Mouse (Mus musculus) WW6 (cell line): ENCODE measurements at regions not wholly inside any gene's neighbourhood (a gene's known extent, or its start where the extent isn't known, plus 50 kb on each side); places are given as distances from the start of the nearest gene placed in this dataset.

Source experiments
- DNase-seq: peaks from one replicate; pipeline ENCODE4 v3.0.0-alpha.2; 2013; ENCODE audit warnings: low read depth, low spot score

DNA sequence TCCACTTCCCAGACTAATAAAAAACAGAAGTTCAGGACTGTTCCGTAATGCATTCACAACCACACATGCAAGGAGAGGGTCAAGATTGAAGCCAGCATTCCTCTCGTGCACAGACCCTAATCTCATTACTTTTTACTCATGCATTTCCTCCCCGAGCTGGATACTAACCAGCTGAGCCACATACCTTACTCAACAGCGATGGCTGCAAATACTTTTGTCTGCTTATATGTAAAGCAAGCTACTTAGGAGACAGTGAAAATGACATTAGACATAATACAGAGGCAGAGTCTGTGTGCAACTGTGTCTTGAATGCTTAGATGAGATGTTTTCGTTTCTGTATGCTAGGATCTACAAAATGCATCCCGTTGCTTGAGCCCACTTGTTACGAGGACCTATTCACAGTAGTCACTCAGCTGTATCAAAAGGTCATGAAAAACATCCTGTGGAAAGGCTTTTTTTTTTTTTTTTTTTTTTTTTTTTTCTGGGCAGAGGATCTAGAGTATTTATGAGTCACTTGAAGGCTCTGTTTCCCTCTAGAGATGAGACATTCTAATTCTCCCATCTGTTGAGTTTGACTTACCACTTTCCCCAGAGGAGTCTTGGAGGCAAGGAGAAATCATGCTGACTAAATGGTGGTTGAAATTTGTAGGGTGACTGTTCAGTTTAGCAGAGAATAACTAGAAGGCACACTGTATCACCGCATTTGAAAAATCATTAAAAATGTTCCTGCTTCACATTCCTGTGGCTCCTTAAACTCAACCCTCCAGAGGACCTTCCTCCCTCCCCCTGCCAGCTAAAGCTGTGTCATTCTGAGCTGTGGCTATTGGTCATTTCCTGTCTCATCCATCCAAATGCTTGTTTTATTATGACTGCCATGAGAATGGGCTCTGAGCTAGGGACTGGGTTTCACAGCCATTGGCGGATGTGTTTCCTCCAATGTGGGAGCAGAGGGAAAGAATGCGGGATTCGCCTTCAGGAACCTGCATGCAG is 1364.1 kb upstream of the A1bg start:
- no peak for DNase-seq

DNA sequence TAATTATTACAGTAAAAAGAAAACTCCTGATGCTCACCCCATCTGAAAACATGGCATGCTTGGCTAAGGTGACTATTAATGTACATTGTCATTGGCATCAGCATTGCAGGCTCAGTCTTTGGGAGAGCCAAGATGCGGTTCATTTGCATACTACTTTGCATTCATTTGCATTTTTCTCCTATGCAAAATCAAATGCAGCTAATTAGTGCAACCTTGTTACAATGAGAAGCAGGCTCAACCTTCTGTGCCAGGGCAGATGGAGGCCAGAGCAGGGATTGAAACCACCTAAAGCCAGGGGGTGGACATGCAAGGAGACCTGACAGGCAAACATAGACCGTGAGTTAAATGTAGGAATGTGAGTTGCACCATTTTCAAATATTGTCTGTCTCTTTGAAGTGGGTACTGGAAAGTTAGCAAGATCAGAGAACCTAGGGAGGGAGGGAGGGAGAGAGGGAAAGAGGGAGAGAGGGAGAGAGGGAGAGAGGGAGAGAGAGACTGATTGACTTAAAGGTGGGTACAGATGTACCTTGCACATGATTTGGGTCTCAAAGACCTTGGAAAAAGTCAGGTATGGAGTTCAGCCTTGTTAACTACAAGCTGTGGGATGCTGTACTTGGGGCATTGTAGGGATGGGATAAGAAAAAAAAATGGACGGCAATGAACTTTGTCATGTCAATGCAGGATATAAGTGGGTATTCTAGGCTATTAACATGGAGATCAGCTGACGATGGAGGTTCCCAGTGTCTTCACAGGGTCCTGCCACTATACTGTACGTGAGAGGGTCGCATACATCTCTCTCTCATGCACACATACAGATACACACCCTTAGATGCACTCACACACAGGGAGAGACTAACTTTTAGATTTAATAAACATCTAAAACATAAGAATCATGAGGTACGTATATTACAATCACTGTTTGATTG is 1362.1 kb upstream of the A1bg start:
- DNase-seq = no peak

DNA sequence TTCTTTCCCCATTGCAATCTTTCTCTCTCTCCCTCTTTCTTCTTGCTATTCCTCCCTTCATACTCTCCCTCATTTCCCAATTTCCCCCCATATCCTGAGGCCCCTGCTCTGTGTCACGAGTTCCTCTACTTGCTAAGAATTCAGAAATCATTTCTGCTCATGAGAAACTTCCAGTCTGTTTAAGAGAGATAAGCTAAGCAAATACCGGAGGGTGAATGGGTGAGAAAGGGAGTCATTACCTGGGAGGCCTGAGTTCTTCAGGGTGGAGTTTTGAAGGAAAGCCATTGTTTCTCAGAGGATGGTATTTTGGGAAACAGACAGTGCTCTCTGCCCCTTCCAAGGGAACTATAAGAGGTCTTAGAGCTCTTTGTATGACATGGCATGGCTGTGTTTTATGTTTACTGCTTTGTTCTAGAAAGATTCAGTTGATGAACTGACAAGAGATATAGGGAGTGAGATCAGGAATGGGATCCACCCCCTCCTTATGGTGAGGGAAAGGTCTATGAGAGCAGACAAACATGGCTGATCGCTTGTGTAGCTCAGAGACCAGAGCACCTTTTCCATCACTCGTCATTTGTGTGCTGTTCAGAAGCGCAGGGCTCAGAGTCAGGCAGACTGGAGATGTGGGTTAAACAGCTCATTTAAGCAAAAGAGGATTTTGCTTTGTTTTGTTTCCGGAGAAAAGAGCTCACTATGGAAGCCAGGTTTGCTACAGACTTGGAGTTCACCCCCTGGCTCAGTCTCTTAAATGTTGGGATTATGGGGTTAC is 1361.0 kb upstream of the A1bg start:
- no peak for DNase-seq

DNA sequence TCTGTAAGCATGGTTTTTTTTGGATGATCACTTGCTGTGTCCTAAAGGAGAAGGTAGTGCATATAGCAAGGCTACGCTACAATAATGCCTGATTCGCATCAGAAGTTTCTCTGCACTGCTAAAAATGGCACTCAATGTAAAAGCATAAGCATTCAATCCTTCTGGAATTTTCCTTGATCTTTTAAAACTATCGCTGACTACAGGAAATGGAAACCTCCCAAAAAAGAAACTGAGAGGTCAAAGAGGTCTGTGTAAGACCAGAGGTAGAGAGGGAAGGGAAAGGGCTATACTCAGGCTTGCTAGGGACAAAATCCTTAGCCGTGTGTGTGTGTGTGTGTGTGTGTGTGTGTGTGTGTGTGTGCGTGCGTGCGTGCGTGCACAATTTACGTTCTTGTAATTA is 1359.8 kb upstream of the A1bg start:
- DNase-seq = no peak

DNA sequence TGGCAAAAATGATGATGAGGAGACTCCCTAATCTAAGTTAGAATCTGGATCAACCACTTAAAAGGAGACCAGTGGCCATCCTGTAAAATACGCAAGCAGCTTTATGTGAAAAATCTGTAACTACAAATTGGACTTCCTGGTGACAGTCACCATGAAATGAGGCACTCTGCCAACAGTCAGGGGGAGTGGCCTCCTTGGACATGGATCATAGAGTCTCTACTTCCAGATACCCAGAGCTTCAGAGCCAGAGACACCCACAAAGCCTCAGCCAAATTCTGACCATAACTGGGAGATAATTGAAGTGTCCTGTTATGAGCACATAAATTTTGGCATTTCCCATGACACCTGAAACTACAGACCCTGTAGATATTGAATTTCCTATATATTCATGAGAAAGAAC is 1359.3 kb upstream of the A1bg start:
- DNase-seq = no peak

DNA sequence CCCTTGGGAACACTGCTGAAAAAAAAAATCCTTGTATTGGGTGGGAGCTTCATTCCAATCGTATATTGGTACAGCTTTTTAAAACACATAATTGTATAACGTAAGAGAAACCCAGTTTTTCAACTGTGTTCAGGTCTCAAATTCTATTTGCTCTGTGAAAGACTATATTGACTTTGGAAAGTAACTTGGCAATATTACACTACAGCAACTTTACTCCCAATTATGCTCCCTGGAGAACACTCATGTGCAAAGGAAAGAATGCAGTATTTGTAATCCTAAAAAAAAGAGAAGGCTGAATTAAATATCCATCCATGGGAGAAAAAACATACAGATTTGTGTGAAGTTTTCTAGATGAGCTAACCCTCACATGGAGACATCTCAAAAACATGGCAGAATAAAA is 1356.7 kb upstream of the A1bg start:
- DNase-seq = no peak

DNA sequence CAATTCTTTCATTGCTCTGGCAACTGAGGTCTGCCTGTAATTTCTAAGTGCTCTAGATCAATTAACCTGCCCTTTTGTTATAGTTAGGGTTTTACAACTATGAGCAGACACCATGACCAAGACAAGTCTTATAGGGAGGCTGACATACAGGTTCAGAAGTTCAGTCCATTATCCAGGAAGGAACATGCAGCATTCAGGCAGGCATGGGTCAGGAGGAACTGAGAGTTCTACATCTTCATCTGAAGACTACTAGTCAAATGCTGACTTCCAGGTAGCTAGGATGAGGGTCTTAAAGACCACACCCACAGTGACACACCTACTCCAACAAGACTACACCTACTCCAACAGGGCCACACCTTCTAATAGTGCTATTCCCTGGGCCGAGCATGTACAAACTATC is 1352.0 kb upstream of the A1bg start:
- no peak for DNase-seq

DNA sequence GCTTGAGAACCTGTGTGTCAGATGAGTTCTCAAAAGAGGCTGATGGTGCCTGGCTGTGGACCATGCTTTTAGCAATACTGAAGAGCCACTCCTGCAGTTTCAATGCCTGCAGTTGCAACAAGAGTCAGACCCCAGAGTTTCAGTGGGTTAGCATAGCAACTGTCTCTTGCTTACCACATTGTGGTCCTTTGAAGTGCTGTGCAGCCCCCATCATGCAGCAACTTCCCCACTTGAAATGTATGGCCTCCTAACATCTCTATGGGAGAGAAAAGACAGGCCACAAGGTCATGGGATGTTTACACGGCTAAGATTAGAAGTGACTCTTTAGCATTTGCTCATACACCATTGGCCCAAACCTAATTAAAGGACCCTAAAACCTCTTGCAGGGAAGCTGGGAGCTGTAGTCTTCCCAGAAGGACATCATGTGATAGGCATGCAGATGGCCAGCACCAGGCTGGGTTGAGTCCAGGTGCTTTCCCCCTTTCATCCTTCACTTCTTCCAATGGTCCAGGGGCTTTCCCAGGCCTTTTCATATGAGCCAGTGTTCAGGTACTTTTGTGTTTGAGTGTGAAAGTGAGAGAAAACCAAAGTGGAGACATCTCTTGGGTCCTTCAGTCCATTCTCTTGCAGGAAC is 1351.2 kb upstream of the A1bg start:
- no peak for DNase-seq

DNA sequence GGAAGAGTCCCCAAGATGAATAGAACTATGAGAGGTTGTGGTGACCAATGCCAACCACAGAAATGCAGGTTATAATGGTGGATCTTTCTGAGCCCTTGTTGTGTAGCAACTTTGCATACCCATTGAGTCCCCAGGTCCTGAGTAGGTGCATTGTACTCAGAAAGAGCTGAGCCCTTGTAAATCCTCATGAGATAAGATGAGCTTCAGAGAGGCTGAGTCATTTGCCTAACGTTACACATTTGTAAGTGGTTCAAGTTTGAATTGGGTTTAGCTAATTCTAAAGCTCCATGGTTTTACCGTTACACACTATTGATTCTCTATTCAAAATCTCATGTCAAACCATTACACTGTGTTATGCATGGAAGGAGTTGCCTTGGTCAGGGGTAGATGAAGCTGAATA is 1349.9 kb upstream of the A1bg start:
- no peak for DNase-seq

DNA sequence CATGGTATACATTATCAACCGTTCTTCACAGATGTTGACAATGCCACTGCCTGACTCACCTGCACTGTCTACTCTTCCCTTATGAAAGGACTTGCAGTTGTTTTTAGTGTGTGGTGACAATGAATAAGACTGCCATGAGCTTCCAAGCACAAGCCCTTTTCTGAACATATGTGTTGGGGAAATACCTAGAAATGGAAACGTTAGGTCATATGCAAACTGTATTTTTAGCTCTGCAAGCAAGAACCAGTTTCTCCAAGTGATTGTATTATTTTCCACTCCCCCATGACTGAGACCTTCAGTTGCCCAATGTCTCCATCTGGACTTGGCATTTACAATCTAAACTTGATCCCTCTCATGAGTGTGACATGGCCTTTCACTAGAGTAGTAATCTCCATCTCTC is 1348.6 kb upstream of the A1bg start:
- no peak for DNase-seq

DNA sequence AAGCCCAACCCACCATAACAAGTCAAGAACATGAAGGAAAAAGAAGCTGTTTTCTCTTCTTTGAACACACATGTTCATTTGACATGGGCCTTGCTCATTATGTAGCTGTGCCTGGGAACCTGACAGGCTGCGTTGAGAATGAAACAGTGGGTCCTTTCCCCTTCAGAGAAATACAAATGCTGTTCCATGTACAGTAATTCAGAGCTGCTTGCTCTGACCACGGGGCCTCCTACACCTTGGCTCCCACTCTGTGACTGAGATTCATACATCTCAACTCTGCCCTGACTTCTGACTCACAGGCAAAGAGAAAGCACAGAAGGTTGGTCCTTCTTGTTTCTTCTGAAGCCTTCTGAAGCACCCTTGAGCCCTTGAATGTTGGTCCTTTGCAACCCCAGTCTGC is 1345.4 kb upstream of the A1bg start:
- no peak for DNase-seq

DNA sequence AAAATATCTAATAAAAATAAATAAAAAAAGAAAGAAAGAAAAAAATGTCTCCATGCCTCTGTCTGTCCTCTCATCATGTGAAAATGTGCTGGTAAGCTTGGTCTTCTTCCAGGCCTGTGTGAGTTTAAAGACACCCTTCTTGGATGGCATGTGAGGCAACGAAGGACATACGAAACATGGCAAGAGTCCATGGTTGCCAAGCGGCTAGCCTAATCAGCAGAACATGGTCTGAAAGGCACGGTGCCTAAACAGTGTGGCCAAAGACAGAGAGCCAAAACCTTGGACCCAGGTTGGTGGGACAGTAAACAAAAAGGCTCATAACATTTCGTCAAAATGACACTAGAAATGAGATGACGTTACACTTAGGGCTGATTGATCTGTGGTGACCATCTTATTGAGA is 1344.7 kb upstream of the A1bg start:
- DNase-seq = no peak

DNA sequence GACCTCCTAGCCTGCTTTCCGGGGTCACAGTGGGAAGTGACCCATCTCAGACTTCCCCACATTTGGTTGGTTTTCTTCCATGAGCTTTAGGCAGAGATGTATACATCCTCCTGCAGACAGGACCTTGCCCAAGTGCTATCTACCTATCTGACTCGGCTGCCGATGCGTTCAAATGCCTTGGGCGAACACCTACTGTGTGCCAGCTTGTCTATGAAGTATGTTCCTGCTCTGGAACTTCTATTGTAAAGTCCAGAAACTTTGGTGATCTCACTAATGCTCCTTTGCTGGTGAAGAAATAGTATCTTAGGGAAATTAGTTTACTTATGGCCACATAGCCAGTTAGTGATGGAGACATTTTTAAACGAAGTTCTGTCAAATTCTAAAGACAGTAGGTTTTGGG is 1343.2 kb upstream of the A1bg start:
- DNase-seq = no peak

DNA sequence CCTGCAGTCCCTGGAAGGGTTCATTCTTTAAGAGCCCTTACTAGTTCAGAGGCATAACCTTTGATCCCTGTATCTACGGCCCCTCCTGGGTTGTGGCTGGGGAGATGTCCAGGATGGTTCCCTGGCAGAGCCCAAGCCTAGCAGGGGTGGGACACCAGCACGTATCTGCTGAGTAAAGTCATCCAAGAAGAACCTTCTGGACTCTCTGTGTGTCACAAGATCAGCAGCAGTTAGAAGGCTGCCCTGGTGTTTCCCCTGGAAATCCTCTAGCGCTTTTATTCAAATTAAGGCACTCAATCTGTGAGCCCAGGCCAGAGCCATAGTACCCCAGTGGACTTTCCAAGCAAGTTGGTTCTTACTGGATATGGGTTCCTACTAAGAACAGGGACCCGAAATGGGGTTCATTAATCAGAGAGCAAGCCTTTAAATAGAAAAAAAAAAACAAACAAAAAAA is 1342.7 kb upstream of the A1bg start:
- DNase-seq = no peak

DNA sequence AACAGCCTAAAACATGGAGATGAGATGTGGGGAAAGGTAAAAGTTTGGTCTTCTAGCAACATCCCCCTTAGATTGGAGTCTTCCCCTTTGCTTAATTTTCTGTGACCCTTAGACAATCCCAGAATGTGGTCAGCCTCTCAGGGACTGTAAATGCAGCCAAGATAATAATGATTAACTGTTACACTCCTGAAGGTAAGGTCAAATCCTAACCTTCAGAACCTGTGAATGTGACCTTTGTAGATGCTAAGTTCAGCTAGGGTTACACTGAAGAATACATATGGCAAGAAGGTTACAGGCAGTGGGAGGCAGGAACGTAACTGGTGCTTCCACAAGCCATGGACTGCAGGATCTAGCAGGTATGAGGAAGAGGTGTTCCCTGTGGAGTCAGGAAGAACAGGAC is 1342.2 kb upstream of the A1bg start:
- DNase-seq = no peak

DNA sequence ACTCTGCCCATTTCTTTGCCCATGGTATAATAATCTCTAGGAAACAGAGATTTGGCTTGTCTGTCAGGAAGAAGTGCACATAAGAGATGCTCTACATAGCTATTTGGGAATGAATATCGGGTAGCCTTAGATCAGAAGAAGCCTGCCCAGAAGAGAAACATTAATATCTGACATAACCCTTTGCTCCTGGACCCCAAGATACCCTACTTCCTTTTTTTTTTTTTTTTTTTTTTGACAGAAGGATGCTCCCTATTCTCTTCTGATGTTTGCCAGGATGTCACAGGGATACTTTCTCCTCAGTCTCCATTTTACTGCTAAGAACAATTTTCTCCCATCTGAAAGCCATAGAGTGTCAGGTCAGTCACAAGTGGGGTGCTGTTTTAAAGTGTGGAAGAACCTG is 1341.4 kb upstream of the A1bg start:
- DNase-seq = no peak

DNA sequence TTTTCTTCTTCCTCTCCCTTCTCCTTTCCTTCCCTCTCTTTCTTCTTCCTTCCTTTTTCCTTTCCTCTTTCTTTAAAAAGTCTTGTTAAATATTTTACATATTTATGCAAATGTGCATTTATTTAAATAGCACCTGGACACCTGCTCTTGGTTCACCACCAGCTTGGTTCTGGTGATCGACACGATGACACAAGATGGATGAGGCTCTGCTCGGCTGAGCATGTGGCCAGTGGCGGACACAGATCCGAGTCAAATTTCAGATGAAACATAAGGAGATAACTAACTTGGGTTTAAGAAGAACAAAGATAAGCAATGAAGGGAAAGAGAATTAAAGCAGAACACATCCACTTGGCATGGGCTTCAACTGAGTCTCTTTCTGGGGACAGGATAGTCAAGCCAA is 1339.7 kb upstream of the A1bg start:
- DNase-seq = no peak

DNA sequence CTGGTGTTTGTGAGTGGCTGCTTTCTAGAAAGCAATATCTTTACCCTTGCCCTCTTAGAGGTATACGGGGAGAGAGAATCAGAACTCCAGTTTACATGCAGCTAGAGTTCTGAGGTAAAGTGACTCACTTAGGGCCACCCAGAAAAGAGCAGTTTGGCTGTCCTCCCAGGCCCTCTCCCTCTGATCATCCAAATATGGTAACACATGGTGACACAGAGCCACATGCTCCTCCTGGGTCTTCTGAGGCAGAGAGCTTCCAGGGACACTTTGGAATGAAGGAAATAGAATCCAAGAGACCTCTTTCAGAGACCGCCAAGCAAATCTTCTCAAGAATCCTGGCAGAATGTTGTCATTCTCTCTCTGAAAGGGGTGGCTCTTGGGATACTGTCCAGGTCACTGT is 1338.7 kb upstream of the A1bg start:
- no peak for DNase-seq

DNA sequence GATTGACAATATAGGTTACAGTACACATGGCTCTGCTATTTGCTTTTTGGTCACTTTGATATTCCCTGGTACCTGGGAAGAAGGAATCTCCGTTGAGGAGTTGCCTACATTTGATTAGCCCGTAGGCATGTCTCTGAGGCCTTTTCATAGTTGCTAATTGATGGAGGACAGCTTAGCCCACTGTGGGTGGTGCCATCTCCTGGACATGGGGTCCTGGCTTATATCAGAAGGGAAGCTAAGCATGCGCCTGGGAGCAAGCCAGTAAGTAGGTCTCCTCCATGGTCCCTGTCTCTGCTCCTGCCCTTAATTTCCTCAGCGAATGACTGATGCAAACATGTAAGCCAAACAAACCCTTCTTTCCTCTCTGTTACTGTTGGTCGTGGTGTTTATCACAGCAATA is 1335.8 kb upstream of the A1bg start:
- DNase-seq = no peak

DNA sequence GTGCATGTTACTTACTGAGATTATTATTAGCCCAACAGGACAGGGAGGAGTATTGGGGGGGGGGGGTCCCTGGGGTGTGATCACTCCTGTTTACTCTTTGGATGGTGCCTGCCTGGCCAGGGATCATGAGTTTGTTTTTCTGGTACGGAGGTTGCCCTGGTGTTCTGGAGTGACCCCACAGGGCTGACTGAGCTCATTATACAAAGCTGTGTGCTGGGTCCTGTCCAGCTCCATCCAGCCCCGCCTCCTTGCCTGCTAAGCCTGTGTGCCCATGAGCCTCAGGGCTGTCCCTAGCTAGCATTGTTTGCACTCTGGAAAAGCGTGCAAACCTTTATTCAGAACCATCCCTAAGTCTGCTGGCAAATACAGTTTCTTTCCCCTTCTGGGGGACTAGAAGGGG is 1335.1 kb upstream of the A1bg start:
- no peak for DNase-seq

DNA sequence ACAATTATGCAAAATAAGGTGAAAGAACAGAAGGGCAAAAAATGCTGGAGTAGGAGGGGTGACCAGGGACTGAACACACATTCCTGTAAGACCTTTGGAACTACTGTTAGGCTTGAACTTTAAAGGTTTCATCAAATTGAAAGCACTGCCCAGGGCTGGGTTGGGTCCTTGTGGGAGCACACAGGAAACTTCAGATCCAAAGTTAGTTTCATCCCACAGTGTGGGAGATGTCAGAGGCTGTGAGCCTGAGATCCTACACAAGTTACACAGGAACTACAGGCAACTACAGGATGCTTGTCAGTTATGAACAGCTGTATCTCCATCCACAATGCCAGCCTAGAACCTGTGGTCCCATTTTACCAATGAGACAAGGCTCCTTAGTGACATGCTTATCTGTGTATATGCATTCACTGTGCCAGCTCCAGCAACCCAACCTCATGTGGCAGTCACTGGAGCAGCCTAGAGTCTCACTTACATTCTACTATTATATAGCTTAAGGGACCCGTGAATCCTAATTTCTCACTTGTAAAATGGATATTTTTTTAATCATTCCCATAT is 1334.4 kb upstream of the A1bg start:
- DNase-seq = no peak
